Mouse (Mus musculus) lung, postnatal 10 days (tissue): Measurements from ENCODE around the gene Igf1.
A peak's percentile ranks its signal among the peaks of the same experiment; 100 is the strongest.

ENCODE experiments used
- DNase-seq: peaks from one replicate; pipeline ENCODE4 v3.0.0; 2021

The Igf1 gene

GRCm38 (mm10) chr10:87858013-87858806 lies at the start of gene Igf1:
Igf1 (plus strand) TSS chr10:87858265.
- DNase-seq: no peak

GRCm38 (mm10) chr10:87812157-87813072 lies 45.6 kb upstream of the Igf1 start:
- DNase-seq: no peak

GRCm38 (mm10) chr10:87813073-87813590 lies 44.9 kb upstream of the Igf1 start:
- no peak for DNase-seq

- DNase-seq: no peak
Measured at GRCm38 (mm10) chr10:87816861-87817260, 41.2 kb upstream of the Igf1 start.

GRCm38 (mm10) chr10:87817786-87818185 lies 40.3 kb upstream of the Igf1 start:
- DNase-seq: no peak

GRCm38 (mm10) chr10:87821906-87822305 lies 36.2 kb upstream of the Igf1 start:
- no peak for DNase-seq

- no peak for DNase-seq
Measured at GRCm38 (mm10) chr10:87830012-87830411, 28.1 kb upstream of the Igf1 start.

- no peak for DNase-seq
Measured at GRCm38 (mm10) chr10:87830639-87831038, 27.4 kb upstream of the Igf1 start.

- DNase-seq: no peak
Measured at GRCm38 (mm10) chr10:87832101-87832500, 26.0 kb upstream of the Igf1 start.

- no peak for DNase-seq
Measured at GRCm38 (mm10) chr10:87839454-87839853, 18.6 kb upstream of the Igf1 start.

- DNase-seq: no peak
Measured at GRCm38 (mm10) chr10:87842501-87842900, 15.6 kb upstream of the Igf1 start.

GRCm38 (mm10) chr10:87844917-87845552 lies 13.0 kb upstream of the Igf1 start:
- DNase-seq: no peak

- DNase-seq: no peak
Measured at GRCm38 (mm10) chr10:87847882-87848281, 10.2 kb upstream of the Igf1 start.

- DNase-seq: no peak
Measured at GRCm38 (mm10) chr10:87848419-87848818, 9.6 kb upstream of the Igf1 start.

- DNase-seq: no peak
Measured at GRCm38 (mm10) chr10:87851492-87851891, 6.6 kb upstream of the Igf1 start.

- peak; percentile 72 for DNase-seq
Measured at GRCm38 (mm10) chr10:87854408-87854807, 3.7 kb upstream of the Igf1 start.

GRCm38 (mm10) chr10:87855423-87856122 lies 2.5 kb upstream of the Igf1 start:
- DNase-seq: no peak

GRCm38 (mm10) chr10:87857215-87857955 lies 680 bp upstream of the Igf1 start:
- DNase-seq: no peak

GRCm38 (mm10) chr10:87858939-87859338 lies 874 bp downstream of the Igf1 start:
- peak; percentile 48 for DNase-seq

GRCm38 (mm10) chr10:87859453-87859852 lies 1.4 kb downstream of the Igf1 start:
- DNase-seq: no peak
